Mouse (Mus musculus) fat pad, adult 2 months (tissue): ENCODE measurements at regions not wholly inside any gene's neighbourhood (a gene's known extent, or its start where the extent isn't known, plus 50 kb on each side); places are given as distances from the start of the nearest gene placed in this dataset.
A peak's percentile ranks its signal among the peaks of the same experiment; 100 is the strongest.

ENCODE experiments used
- DNase-seq: peaks from one replicate; pipeline ENCODE4 v3.0.0-alpha.2; 2011; ENCODE audit warnings: low read depth, low spot score; ENCODE audit errors: extremely low read depth

- no peak for DNase-seq
These were observed 635.7 kb upstream of the 3110018I06Rik start for GRCm38 (mm10) chr12:106852736-106853135.

DNA sequence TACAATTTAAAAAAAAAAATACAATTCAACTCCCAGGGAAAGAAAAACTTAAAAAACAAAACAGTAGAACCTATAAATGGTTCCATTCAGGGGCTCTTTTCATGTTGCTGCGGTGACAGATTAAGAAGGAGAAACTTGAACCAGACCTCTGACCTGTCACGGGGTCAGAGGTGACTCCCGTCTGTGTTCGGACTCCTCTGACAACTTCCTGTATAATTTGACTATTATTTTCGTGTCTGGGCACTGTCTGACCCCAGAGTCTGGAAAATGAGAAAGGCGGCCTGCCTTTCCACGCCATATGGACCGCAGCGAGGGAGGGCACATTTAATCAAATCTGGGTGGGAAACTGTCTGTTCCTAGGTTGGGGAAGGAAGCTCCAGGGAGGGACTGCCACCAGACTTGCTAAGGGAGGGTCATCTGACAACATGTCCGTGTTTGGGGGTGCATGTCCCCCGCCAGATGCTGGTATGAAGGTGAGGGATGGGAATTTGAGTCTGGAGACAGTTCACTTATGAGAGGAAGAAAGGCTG, 634.7 kb upstream of the 3110018I06Rik start:
- no peak for DNase-seq

DNA sequence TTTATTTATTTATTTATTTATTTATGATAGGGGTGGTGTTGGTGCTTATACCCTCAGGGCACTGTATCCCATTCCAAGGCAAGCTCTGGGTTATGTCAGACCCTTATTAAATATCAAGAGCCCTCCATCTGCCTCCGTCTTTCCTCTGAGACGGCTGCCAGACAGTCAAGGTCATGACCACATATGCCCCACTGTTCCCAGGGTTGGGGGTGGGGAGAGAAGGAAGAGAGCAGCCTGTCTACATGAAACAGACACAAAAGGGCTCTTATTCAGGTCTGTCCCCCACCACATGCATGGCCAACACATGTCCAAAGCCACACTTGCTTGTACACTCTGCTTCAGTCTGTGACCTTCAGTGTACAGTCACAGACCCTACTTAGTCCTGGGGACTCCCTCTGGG, 632.9 kb upstream of the 3110018I06Rik start:
- no peak for DNase-seq

- no peak for DNase-seq
These were observed 626.8 kb upstream of the 3110018I06Rik start for GRCm38 (mm10) chr12:106861638-106862037.

DNA sequence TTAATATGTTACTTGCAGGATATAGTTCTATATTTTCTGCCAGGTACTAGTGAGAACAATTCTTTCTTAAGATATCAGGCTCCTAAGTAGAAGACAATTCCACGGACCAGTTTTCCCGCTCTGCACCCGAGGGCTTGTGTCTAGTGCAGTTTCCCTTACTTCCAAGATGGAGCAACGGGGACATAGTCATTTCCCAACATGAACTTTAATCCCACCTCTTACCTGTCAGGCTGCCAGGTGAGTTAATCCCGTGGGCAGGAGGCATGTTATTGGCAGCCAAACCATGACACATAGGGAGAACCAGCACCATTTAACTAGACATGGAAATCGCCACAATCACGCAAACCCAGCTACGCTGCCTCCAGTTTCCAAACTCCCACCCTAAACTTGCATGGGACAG, 624.4 kb upstream of the 3110018I06Rik start:
- DNase-seq: peak; percentile 56

DNA sequence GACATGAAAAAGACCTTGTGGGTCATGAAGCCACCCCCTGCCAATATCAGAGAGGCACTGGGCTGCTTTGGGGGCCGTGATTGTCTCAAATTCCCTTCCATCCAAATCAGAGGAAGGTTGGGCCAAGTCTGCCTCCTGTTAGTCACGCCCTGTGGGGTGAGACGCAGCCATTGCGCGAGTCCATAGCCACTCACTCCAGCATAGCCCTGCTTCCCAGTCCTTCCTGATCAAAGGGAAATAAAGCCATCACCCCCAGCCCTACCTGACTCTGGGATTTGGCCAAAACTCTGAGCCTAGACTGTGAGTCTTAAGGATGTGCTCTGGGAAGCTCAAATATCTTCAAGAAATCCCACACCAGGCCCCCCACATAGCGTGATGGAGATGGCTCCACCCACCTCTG, 620.4 kb upstream of the 3110018I06Rik start:
- DNase-seq: no peak

DNA sequence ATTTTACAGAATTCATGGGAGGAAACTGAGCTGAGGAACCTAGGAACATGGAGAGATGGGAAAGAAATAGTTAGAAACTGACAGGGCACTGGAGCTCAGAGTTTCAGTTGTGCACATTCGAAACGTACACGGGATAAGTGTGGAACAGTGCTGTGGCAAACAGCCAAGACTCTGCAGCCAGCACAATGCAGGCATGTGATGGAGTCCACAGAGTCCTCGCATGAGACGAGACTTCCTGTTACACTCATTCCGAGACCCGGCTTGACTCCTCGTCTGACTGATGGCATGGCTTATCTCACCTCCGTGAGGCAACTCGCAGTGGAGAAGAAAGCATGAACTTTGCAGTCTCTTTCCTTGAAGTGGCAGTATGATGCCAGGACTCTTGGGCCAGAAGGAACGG, 617.0 kb upstream of the 3110018I06Rik start:
- DNase-seq: no peak

DNA sequence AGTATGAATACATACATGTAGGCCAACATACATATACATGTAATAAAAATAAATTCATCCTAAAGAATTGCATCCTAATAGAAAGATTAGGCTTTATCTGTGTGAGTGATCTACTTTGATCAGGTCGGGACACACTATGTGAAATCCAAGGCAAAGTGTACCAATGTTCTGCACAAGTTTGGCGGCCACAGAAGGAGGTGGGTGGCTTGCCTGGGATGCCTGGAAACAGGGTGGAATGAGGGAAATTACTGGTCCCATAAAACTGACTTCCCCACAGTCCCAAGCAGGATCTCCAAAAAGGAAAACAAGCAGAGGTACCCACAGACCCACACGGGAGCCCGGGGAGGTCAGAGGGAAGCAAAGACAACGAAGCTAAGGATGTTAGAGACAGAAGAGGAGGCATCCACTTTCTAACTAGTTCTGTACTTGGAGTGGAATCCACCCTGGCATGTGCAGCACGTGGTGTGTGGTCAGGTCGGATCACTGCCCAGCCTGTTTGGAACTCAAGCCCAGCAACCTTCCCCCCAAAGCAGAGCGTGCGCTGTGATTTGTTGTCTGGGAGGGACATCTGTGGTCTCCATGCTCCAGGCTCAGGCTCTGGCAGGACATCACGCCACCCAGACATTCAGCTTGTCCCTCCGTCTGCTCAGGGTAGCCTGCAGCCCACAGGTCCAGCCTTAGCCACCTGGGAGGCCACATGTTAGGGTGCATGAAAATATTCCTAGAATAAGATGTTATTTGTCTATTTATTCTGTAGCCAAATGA, 615.3 kb upstream of the 3110018I06Rik start:
- DNase-seq: no peak

GRCm38 (mm10) chr12:106890319-106890718, 598.1 kb upstream of the 3110018I06Rik start:
- DNase-seq: no peak

DNA sequence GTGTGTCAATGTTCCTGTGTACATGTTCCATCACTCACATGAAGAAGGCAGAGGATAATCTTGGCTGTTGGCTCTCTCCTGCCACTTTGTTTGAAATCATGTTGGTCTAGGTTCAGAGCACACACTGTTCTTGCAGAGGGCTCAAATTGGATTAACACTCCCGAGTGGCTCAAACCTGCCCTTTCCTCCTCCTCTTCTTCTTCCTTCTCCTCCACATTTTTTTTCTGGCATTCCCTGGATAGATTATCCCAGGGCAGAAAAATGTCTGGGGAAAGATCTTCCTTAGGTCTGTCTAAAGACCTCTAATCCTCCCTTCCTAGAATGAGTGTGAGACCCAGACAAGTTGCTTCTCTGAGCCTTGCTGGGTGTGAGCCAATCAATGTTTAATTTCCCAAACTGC, 594.4 kb upstream of the 3110018I06Rik start:
- DNase-seq: peak; percentile 70

DNA sequence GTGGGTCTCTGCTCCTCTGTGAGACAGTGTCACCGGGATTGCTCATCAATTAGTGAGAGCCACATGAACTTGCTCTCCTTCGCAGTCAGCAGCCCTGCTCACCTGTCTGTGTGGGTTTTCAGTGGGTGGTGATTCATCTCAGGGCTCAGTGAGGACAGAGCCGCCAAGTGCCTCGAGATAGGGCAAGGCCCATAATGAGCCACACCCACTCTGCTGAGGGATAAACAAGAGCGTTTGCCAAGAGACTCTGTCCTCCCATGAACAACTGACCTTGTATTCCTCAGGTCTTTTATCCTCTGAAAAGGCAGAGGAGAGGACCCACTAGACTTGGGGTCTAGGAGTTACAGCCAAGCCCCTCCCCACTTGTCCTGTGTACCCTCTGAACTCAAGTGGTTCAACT, 584.2 kb upstream of the 3110018I06Rik start:
- no peak for DNase-seq

GRCm38 (mm10) chr12:106912782-106913181, 575.6 kb upstream of the 3110018I06Rik start:
- no peak for DNase-seq

GRCm38 (mm10) chr12:106922571-106922991, 565.9 kb upstream of the 3110018I06Rik start:
- no peak for DNase-seq

DNA sequence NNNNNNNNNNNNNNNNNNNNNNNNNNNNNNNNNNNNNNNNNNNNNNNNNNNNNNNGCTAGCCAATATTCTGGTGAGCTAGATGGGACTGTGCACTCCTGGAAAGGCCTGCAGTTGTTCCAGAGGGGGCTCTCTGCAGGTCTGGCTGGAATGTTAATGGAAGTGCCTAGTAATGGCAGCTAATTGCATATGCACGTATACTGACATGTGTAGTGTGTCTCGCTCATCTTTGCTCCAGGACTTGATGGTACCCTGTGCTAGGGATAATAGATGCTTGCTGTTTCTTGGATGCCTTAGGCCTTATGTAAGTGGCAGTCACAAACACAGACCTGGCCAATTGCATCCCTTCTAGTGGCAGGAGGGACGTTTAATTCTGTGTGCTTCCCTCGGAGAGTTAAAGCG, 560.0 kb upstream of the 3110018I06Rik start:
- DNase-seq: no peak

- DNase-seq: no peak
These were observed 559.3 kb upstream of the 3110018I06Rik start for GRCm38 (mm10) chr12:106929161-106929560.

DNA sequence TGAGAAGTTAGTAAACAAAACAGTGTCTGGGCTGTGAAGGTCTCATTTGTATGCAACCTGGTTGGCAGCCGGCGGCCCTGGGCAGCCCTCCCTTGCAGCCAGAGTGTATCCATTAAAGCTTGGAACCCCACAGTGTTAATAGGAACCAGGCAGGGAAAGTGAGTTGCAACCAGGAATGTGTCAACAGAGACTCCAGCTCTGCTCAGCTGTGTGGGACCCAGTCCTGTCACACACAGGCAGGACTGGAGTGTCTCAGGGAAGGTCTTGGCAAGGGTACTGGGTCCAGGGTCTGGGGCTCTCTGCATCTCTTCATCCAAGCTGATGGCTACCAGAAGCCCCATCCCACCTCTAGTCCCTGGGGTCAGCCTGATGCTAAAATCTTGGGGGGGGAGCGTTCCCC, 556.8 kb upstream of the 3110018I06Rik start:
- no peak for DNase-seq

DNA sequence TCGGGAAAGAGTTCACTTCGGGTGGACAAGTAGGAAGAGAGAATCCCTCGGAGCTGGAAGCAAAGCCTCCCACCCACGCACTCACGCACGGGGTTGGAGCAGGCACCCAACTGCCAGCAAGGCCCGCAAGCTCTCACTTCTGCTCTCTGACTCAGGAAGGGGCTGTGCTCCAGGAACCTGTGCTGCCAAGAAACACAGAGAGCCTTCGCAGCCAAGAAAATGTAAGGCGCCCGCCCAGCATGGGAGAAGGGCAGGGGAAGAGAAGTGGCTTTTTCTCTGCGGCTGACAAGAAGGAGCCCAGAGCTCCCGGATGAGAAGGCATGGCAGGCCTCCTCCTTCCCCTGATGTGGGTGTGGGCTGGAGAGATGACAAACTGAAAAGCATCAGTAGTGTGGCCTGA, 549.1 kb upstream of the 3110018I06Rik start:
- DNase-seq: peak; percentile 23

GRCm38 (mm10) chr12:106943874-106944273, 544.6 kb upstream of the 3110018I06Rik start:
- no peak for DNase-seq

- no peak for DNase-seq
These were observed 535.8 kb upstream of the 3110018I06Rik start for GRCm38 (mm10) chr12:106952621-106953020.

GRCm38 (mm10) chr12:106955778-106956177, 532.7 kb upstream of the 3110018I06Rik start:
- DNase-seq: peak; percentile 26

GRCm38 (mm10) chr12:106956266-106956665, 532.2 kb upstream of the 3110018I06Rik start:
- no peak for DNase-seq

- peak; percentile 67 for DNase-seq
These were observed 526.4 kb upstream of the 3110018I06Rik start for GRCm38 (mm10) chr12:106961991-106962390.

- no peak for DNase-seq
These were observed 524.7 kb upstream of the 3110018I06Rik start for GRCm38 (mm10) chr12:106963762-106964161.
